Mouse (Mus musculus) midbrain, embryonic 14.5 days (tissue): Measurements from ENCODE around the gene Cenpb. TPM values are rescaled to one million over a fixed set of nuclear protein-coding genes. Genes with fewer than 3 reads are reported as not detected.

Experiments
- ATAC-seq: fragments of 200-750 bp; cut with Nextera tagmentation; 2 replicates; pipeline ENCODE4 v1.8.0; 2017; ENCODE audit warnings: moderate number of reproducible peaks, moderate library complexity; ENCODE audit not compliant: low FRiP score, low TSS enrichment
- DNase-seq: peaks from one replicate; pipeline ENCODE4 v3.0.0-alpha.2; 2015
- H3K27ac ChIP-seq: fragments of 300-500 bp; sonication (generic); replicated peaks from 2 replicates; pipeline ENCODE4 v1.5.1; 2014; ENCODE audit warnings: mild to moderate bottlenecking, low read depth, low read length, moderate library complexity
- H3K27me3 ChIP-seq: fragments of 300-500 bp; sonication (generic); 2 replicates; pipeline ENCODE4 v1.6.1; 2014; ENCODE audit warnings: low read length, control low read depth, mixed read lengths; ENCODE audit not compliant: control insufficient read depth, insufficient read depth
- H3K36me3 ChIP-seq: fragments of 300-500 bp; sonication (generic); 2 replicates; pipeline ENCODE4 v1.6.1; 2014; ENCODE audit warnings: low read length, control low read depth; ENCODE audit not compliant: control insufficient read depth, insufficient read depth
- H3K4me1 ChIP-seq: fragments of 300-500 bp; sonication (generic); 2 replicates; pipeline ENCODE4 v1.6.1; 2014; ENCODE audit warnings: mild to moderate bottlenecking, antibody characterized with exemption, low read length, control low read depth; ENCODE audit not compliant: control insufficient read depth, insufficient read depth
- H3K4me2 ChIP-seq: fragments of 300-500 bp; sonication (generic); 2 replicates; pipeline ENCODE4 v1.6.1; 2014; ENCODE audit warnings: mild to moderate bottlenecking, low read length, moderate library complexity
- H3K4me3 ChIP-seq: fragments of 300-500 bp; sonication (generic); replicated peaks from 2 replicates; pipeline ENCODE4 v1.5.1; 2014; ENCODE audit warnings: low read depth, low read length
- H3K9ac ChIP-seq: fragments of 300-500 bp; sonication (generic); replicated peaks from 2 replicates; pipeline ENCODE4 v1.6.1; 2014; ENCODE audit warnings: mild to moderate bottlenecking, low read length, moderate library complexity
- H3K9me3 ChIP-seq: fragments of 300-500 bp; sonication (generic); 2 replicates; pipeline ENCODE4 v1.6.1; 2016; ENCODE audit warnings: low read length, control low read depth, mixed read lengths; ENCODE audit not compliant: control insufficient read depth
- whole genome bisulfite sequencing: fragments of 180-500 bp; shearing (Covaris S2); extraction: QIAGEN DNeasy Blood & Tissue Kit; methylation state at CpG from one replicate; pipeline ENCODE4 v1.1.7; 2014; 5-methylcytosine and 5-hydroxymethylcytosine counted together
- polyA plus RNA-seq: library from polyadenylated mRNA; unstranded; fragments of >200 nt; fragmentation: Nextera tagmentation; extraction: Ambion mirVana; gene quantifications from 2 replicates; pipeline ENCODE4 v1.2.1, GENCODE M21; 2014

Cenpb gene
- polyA plus RNA-seq, 1 experiment from 2014 or later: 11.1 TPM

DNA sequence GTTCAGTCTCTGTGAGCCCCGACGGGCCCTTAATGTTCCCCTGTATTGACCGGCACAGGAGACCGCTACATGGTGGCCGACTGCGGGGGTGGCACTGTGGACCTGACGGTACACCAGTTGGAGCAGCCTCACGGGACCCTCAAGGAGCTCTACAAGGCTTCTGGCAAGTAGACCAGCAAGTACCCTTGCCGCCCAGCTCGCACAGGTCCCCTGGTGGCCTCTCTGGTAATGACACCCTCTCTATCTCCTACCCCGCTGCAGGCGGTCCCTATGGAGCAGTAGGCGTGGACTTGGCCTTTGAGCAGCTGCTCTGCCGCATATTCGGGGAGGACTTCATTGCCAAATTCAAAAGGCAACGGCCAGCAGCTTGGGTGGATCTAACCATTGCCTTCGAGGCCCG lies 37.3 kb downstream of the Cenpb start:
- Histone ChIP-seq H3K4me3 (no peak overlapping the region), H3K9me3 (no peaks in the 10 kb centered on the region), H3K9ac (no peak overlapping the region), H3K4me2 (no peak overlapping the region), H3K27me3 (no peaks in the 10 kb centered on the region), H3K27ac (no peak overlapping the region), H3K4me1 (0 out of 2 replicates have a peak, but pooled peaks cover 3% of the 10 kb centered on the region), H3K36me3 (peaks cover 41% of the 10 kb centered on the region)
- DNase-seq (peak; percentile 61), ATAC-seq (no peak; the same call in 1 of the 2 replicates)
- 29% methylated on average over 18 of the region's 18 CpGs for WGBS

GRCm38 (mm10) chr2:131141336-131141986 lies 38.4 kb downstream of the Cenpb start:
- H3K9me3 ChIP-seq: no peaks in the 10 kb centered on the region
- WGBS: 92% methylated on average over 8 of the region's 8 CpGs
- peaks cover 30% of the 10 kb centered on the region for H3K36me3 ChIP-seq
- H3K4me1 ChIP-seq: 0 out of 2 replicates have a peak, but pooled peaks cover 3% of the 10 kb centered on the region
- no peak overlapping the region for H3K27ac ChIP-seq
- H3K4me3 ChIP-seq: no peak overlapping the region
- no peaks in the 10 kb centered on the region for H3K27me3 ChIP-seq
- ATAC-seq: no peak
- DNase-seq: no peak
- no peak overlapping the region for H3K9ac ChIP-seq
- H3K4me2 ChIP-seq: no peak overlapping the region

GRCm38 (mm10) chr2:131140533-131140905 lies 39.3 kb downstream of the Cenpb start:
- Histone ChIP-seq H3K9me3 (no peaks in the 10 kb centered on the region), H3K9ac (no peak overlapping the region), H3K27me3 (no peaks in the 10 kb centered on the region), H3K4me2 (no peak overlapping the region), H3K4me3 (no peak overlapping the region), H3K36me3 (peaks cover 20% of the 10 kb centered on the region), H3K4me1 (0 out of 2 replicates have a peak, but pooled peaks cover 3% of the 10 kb centered on the region), H3K27ac (no peak overlapping the region)
- no peak for DNase-seq
- WGBS: 71% methylated on average over 5 of the region's 5 CpGs
- no peak for ATAC-seq

- no peak overlapping the region for H3K4me2 ChIP-seq
- H3K9me3 ChIP-seq: no peaks in the 10 kb centered on the region
- 0 out of 2 replicates have a peak, but pooled peaks cover 3% of the 10 kb centered on the region for H3K4me1 ChIP-seq
- WGBS: 63% methylated on average over 5 of the region's 5 CpGs
- no peak for ATAC-seq
- H3K36me3 ChIP-seq: peaks cover 15% of the 10 kb centered on the region
- no peak overlapping the region for H3K9ac ChIP-seq
- H3K27ac ChIP-seq: no peak overlapping the region
- no peak overlapping the region for H3K4me3 ChIP-seq
- no peaks in the 10 kb centered on the region for H3K27me3 ChIP-seq
- no peak for DNase-seq
Observed at GRCm38 (mm10) chr2:131139886-131140532, 39.9 kb downstream of the Cenpb start.

DNA sequence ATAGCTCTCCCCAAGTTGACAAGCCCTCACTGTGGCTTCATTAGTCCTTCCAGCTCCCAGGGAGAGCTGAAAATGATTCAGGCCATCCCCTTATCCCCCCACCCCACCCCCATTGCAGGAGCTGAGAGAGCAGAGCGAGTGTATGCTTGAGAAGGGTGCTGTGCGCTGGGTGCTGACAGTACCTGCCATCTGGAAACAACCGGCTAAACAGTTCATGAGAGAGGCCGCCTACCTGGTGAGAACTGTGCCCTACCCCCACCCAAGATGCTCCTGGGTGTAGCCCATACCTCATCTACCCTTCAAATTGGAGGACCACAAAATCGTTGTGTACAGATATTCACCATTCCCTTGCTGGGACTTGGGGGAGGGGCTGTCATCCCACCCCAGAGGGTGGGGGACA lies 40.6 kb downstream of the Cenpb start:
- DNase-seq (no peak), ATAC-seq (no peak)
- H3K4me3 ChIP-seq: no peak overlapping the region
- 0 out of 2 replicates have a peak, but pooled peaks cover 3% of the 10 kb centered on the region for H3K4me1 ChIP-seq
- H3K9me3 ChIP-seq: no peaks in the 10 kb centered on the region
- H3K4me2 ChIP-seq: no peak overlapping the region
- no peak overlapping the region for H3K9ac ChIP-seq
- H3K36me3 ChIP-seq: peaks cover 8% of the 10 kb centered on the region
- H3K27me3 ChIP-seq: no peaks in the 10 kb centered on the region
- 90% methylated on average over 5 of the region's 5 CpGs for WGBS
- no peak overlapping the region for H3K27ac ChIP-seq

DNA sequence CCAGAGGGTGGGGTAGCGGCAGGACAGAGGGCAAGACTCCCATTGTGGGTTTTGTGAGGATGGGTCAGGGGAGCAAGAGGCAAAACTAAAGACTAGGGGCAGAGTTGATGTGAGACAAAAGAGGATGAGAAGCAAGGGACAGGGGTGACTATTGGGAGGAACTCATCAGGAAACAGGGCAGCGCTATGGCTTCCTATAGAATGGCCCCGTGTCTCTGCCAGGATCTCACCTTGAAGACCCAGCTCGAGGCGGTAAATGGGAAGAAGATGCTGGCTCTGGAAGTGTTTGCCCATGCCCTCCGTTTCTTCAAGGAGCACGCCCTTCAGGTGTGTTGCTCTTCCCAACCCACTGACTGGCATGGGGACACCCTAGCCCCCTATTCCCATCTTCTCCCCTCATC lies 41.1 kb downstream of the Cenpb start:
- Histone ChIP-seq H3K27ac (no peak overlapping the region), H3K4me2 (no peak overlapping the region), H3K27me3 (no peaks in the 10 kb centered on the region), H3K4me3 (no peak overlapping the region), H3K36me3 (peaks cover 5% of the 10 kb centered on the region; the same call in 1 of the 2 replicates), H3K9ac (no peak overlapping the region), H3K9me3 (no peaks in the 10 kb centered on the region), H3K4me1 (0 out of 2 replicates have a peak, but pooled peaks cover 3% of the 10 kb centered on the region)
- ATAC-seq: no peak
- no peak for DNase-seq
- 88% methylated on average over 7 of the region's 7 CpGs for WGBS

DNA sequence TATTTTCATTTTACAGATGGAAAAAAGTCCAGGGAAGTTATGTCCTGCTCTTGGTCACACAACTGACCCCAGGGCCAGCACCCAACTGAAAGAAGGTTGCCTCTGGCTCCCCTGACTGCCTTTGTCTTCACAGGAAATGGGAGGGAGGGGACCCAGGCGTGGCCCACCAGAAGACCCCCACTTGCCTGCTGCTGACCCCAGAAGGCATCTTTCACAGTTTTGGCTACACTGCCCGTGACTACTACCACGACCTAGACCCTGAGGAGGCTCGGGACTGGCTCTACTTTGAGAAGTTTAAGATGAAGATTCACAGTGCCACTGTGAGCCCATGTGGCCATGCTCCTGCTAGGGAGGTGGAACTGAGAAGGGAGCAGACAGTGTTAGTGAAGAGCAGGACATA lies 41.6 kb downstream of the Cenpb start:
- 86% methylated on average over 4 of the region's 4 CpGs for WGBS

GRCm38 (mm10) chr2:131135521-131136139 lies 44.2 kb downstream of the Cenpb start:
- DNase-seq: no peak
- 81% methylated on average over 11 of the region's 11 CpGs for WGBS

More for the DNA sequence above, 41.6 kb downstream of the Cenpb start:
- Histone ChIP-seq H3K36me3 (0 out of 2 replicates have a peak, but pooled peaks cover under 1% of the 10 kb centered on the region), H3K4me1 (0 out of 2 replicates have a peak, but pooled peaks cover 3% of the 10 kb centered on the region), H3K4me3 (no peak overlapping the region), H3K27me3 (no peaks in the 10 kb centered on the region), H3K9ac (no peak overlapping the region), H3K9me3 (no peaks in the 10 kb centered on the region), H3K4me2 (no peak overlapping the region), H3K27ac (no peak overlapping the region)
- DNase-seq (no peak), ATAC-seq (no peak)

More at GRCm38 (mm10) chr2:131135521-131136139, 44.2 kb downstream of the Cenpb start:
- Histone ChIP-seq H3K4me3 (no peak overlapping the region), H3K36me3 (no peaks in the 10 kb centered on the region), H3K27me3 (no peaks in the 10 kb centered on the region), H3K4me2 (no peak overlapping the region), H3K9ac (no peak overlapping the region), H3K9me3 (no peaks in the 10 kb centered on the region), H3K27ac (no peak overlapping the region), H3K4me1 (no peaks in the 10 kb centered on the region)
- no peak for ATAC-seq
